ENCODE assay signal across 20 mouse cellular contexts in the genomic region with DNA sequence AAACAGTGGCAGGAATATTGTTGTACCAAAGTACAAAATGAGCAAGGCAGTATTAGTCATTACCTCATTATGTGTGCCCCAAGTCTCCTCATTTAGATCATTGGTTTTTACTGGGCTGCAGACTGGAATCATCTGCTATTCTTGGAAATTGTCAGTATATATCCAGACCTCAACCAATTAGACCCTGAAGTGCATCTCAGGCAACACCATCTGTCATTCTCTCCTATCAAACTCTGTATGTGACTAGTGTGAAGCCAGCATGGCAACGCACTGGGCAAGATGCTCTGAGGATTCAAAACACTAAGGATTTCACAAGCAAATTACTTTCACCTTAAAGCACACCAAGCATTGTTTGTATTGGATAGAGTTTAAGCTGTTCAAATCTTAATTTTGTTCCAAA.
DNase-seq lines count a peak whose midpoint lies in the region; ATAC-seq and TF ChIP-seq lines count a peak whose summit lies in the region.
"Had no signal": no experiment of that assay in that cellular context is flagged by ENCODE, and none has a peak within 500 bp of the region (broad histone marks: within the 10 kb centered on the region; RNA-seq: fewer than 3 reads in every experiment).

No protein-coding gene starts in this region.

- TF ChIP-seq POLR2A in brain, embryonic 14.5 days (IDR thresholded peaks at IDR 0.05; ENCODE audit: borderline replicate concordance, extremely low read depth, insufficient read depth, insufficient read length, poor library complexity, severe bottlenecking): no peak

- peak; percentile 74 for ATAC-seq in hindbrain, postnatal 0 days
- no peak for ATAC-seq in hindbrain, embryonic 14.5 days (ENCODE audit: low FRiP score)
- ATAC-seq in forebrain, embryonic 14.5 days: peak; percentile 92
- ATAC-seq: liver, embryonic 12.5 days had no signal

- H3K27me3 ChIP-seq in hindbrain, postnatal 0 days (ENCODE audit: insufficient read depth, low read length): no peaks in the 10 kb centered on the region
- H3K27me3 ChIP-seq in hindbrain, embryonic 14.5 days (ENCODE audit: control insufficient read depth, insufficient read depth, low read length): no peaks in the 10 kb centered on the region
- H3K27me3 ChIP-seq in forebrain, embryonic 14.5 days (replicated peaks; ENCODE audit: control insufficient read depth, insufficient read depth, low read length): no peaks in the 10 kb centered on the region
- H3K27me3 ChIP-seq: limb, embryonic 13.5 days; liver, embryonic 12.5 days had no signal

- intact Hi-C loops in gastrocnemius, postnatal 14 days (cut with DNase I; ENCODE audit: low total_unique reads): no loop called here

- no peak overlapping the region for H3K4me2 ChIP-seq in hindbrain, postnatal 0 days (ENCODE audit: low read depth, low read length)
- H3K4me2 ChIP-seq in hindbrain, embryonic 14.5 days (replicated peaks): no peak overlapping the region
- H3K4me2 ChIP-seq in forebrain, embryonic 14.5 days (ENCODE audit: low read length): no peak overlapping the region
- H3K4me2 ChIP-seq: heart, embryonic 11.5 days; limb, embryonic 13.5 days; liver, embryonic 12.5 days; midbrain, embryonic 11.5 days had no signal

- H3K27ac ChIP-seq in hindbrain, postnatal 0 days: no peak overlapping the region
- no peak overlapping the region for H3K27ac ChIP-seq in hindbrain, embryonic 14.5 days
- no peak overlapping the region for H3K27ac ChIP-seq in forebrain, embryonic 14.5 days (ENCODE audit: low read depth, low read length)
- H3K27ac ChIP-seq: gastrocnemius, adult 2 months; limb, embryonic 13.5 days; liver, embryonic 12.5 days had no signal

- H3K9ac ChIP-seq in hindbrain, postnatal 0 days (replicated peaks; ENCODE audit: low read length): no peak overlapping the region
- H3K9ac ChIP-seq in hindbrain, embryonic 14.5 days: no peak overlapping the region
- H3K9ac ChIP-seq in forebrain, embryonic 14.5 days (ENCODE audit: low read length): no peak overlapping the region
- H3K9ac ChIP-seq: limb, embryonic 13.5 days; liver, embryonic 12.5 days had no signal

- peak; percentile 20 for DNase-seq in hindbrain, postnatal 0 days (ENCODE audit: low spot score)
- no peak for DNase-seq in hindbrain, embryonic 14.5 days (ENCODE audit: low spot score)
- DNase-seq in brain, embryonic 14.5 days (ENCODE audit: low read depth): peak; percentile 88
- DNase-seq in cerebellum, postnatal 10 days: peak; percentile 65 to 74
- peak; percentile 79 for DNase-seq in forebrain, embryonic 14.5 days (ENCODE audit: low spot score)
- DNase-seq in lung, postnatal 25 days (ENCODE audit: low spot score): no peak
- DNase-seq in gastrocnemius, postnatal 14 days: no peak
- DNase-seq: adrenal gland, adult 2 months; gastrocnemius, adult 2 months; kidney, adult 8-10 months; kidney, postnatal 10 days; layer of hippocampus, postnatal 36 days; lung, adult 18-20 months; lung, postnatal 10 days; right cerebral cortex, postnatal 25 days; spleen, adult 18-20 months had no signal

- no peaks in the 10 kb centered on the region for H3K36me3 ChIP-seq in hindbrain, postnatal 0 days (ENCODE audit: insufficient read depth, low read length)
- no peaks in the 10 kb centered on the region for H3K36me3 ChIP-seq in hindbrain, embryonic 14.5 days (replicated peaks; ENCODE audit: control insufficient read depth, insufficient read depth)
- H3K36me3 ChIP-seq in forebrain, embryonic 14.5 days (ENCODE audit: control insufficient read depth, insufficient read depth, low read length): no peaks in the 10 kb centered on the region
- H3K36me3 ChIP-seq: limb, embryonic 13.5 days; liver, embryonic 12.5 days had no signal

- H3K9me3 ChIP-seq in hindbrain, postnatal 0 days (ENCODE audit: low read length): no peaks in the 10 kb centered on the region
- no peaks in the 10 kb centered on the region for H3K9me3 ChIP-seq in hindbrain, embryonic 14.5 days (ENCODE audit: control insufficient read depth, low read length)
- no peaks in the 10 kb centered on the region for H3K9me3 ChIP-seq in forebrain, embryonic 14.5 days (replicated peaks; ENCODE audit: control insufficient read depth, low read length)
- H3K9me3 ChIP-seq: limb, embryonic 13.5 days; liver, embryonic 12.5 days had no signal

- no peak overlapping the region for H3K4me3 ChIP-seq in hindbrain, postnatal 0 days (ENCODE audit: low read length)
- no peak overlapping the region for H3K4me3 ChIP-seq in hindbrain, embryonic 14.5 days (replicated peaks; ENCODE audit: low read length)
- no peak overlapping the region for H3K4me3 ChIP-seq in forebrain, embryonic 14.5 days (ENCODE audit: low read depth, low read length)
- H3K4me3 ChIP-seq: gastrocnemius, adult 2 months; limb, embryonic 13.5 days; liver, embryonic 12.5 days had no signal

- no peaks in the 10 kb centered on the region for H3K4me1 ChIP-seq in hindbrain, postnatal 0 days (ENCODE audit: insufficient read depth, low read length)
- H3K4me1 ChIP-seq in hindbrain, embryonic 14.5 days (replicated peaks; ENCODE audit: control insufficient read depth, insufficient read depth, low read length): no peaks in the 10 kb centered on the region
- no peaks in the 10 kb centered on the region for H3K4me1 ChIP-seq in forebrain, embryonic 14.5 days (ENCODE audit: control insufficient read depth, insufficient read depth, low read length)
- H3K4me1 ChIP-seq: limb, embryonic 13.5 days; liver, embryonic 12.5 days had no signal

- WGBS in hindbrain, postnatal 0 days: 49% methylated on average over 1 of the region's 1 CpGs
- 60% methylated on average over 1 of the region's 1 CpGs for whole genome bisulfite sequencing in hindbrain, embryonic 14.5 days
- WGBS in forebrain, embryonic 14.5 days: 53% methylated on average over 1 of the region's 1 CpGs

- TF ChIP-seq CTCF in hindbrain, postnatal 0 days (IDR thresholded peaks at IDR 0.05; ENCODE audit: low read depth): no peak
- TF ChIP-seq CTCF in brain, embryonic 14.5 days (IDR thresholded peaks at IDR 0.05; ENCODE audit: borderline replicate concordance, extremely low read depth, insufficient read depth, insufficient read length): no peak

Comparison
In these comparisons a context has a peak if more than half of its experiments do, and no peak if none do; other contexts are left out.
1. DNase-seq: peak in hindbrain, postnatal 0 days (single experiment), brain, embryonic 14.5 days (single experiment), cerebellum, postnatal 10 days (2 of 2) and forebrain, embryonic 14.5 days (single experiment); none in hindbrain, embryonic 14.5 days (single experiment), lung, postnatal 25 days (single experiment) and gastrocnemius, postnatal 14 days (single experiment).